Mouse (Mus musculus): ENCODE data around the gene Fer.

The Fer gene

GRCm38 (mm10) chr17:64139231-64139915 is 276.5 kb downstream of the Fer start:
- DNase-seq (ENCODE audit: low spot score in 2 of 2) = no peak

- DNase-seq (ENCODE audit: low spot score in 2 of 2) = peak in 1 of 2 experiments; percentile 13
Observed at GRCm38 (mm10) chr17:64140063-64140850, 277.4 kb downstream of the Fer start.

GRCm38 (mm10) chr17:64141856-64142255 is 279.0 kb downstream of the Fer start:
- DNase-seq (ENCODE audit: low spot score in 2 of 2) = no peak

- DNase-seq (ENCODE audit: low spot score in 2 of 2) = no peak
Observed at GRCm38 (mm10) chr17:64146409-64146808, 283.5 kb downstream of the Fer start.

- DNase-seq (ENCODE audit: low spot score in 2 of 2) = no peak
Observed at GRCm38 (mm10) chr17:64150717-64151116, 287.9 kb downstream of the Fer start.

GRCm38 (mm10) chr17:64167731-64168130 is 304.9 kb downstream of the Fer start:
- no peak for DNase-seq (ENCODE audit: low spot score in 2 of 2)

GRCm38 (mm10) chr17:64170019-64170418 is 307.2 kb downstream of the Fer start:
- no peak for DNase-seq (ENCODE audit: low spot score in 2 of 2)

- no peak for DNase-seq (ENCODE audit: low spot score in 2 of 2)
Observed at GRCm38 (mm10) chr17:64172474-64172873, 309.6 kb downstream of the Fer start.

GRCm38 (mm10) chr17:64180546-64180945 is 317.7 kb downstream of the Fer start:
- no peak for DNase-seq (ENCODE audit: low spot score in 2 of 2)

GRCm38 (mm10) chr17:64181291-64181690 is 318.4 kb downstream of the Fer start:
- no peak for DNase-seq (ENCODE audit: low spot score in 2 of 2)

GRCm38 (mm10) chr17:64182599-64182998 is 319.7 kb downstream of the Fer start:
- no peak for DNase-seq (ENCODE audit: low spot score in 2 of 2)

- no peak for DNase-seq (ENCODE audit: low spot score in 2 of 2)
Observed at GRCm38 (mm10) chr17:64183196-64183595, 320.3 kb downstream of the Fer start.

Data from cerebellum, postnatal 4 days (tissue).